18 mouse cellular contexts compared by ENCODE assay signal in genomic region chr2:132724561-132724960, GRCm38 (mm10). TPM values are rescaled to one million over a fixed set of nuclear protein-coding genes. Genes with fewer than 3 reads are reported as not detected.
DNase-seq lines count a peak whose midpoint lies in the region; ATAC-seq lines count a peak whose summit lies in the region.
"Had no signal": no experiment of that assay in that cellular context is flagged by ENCODE, and none has a peak within 500 bp of the region (broad histone marks: within the 10 kb centered on the region; RNA-seq: fewer than 3 reads in every experiment).

No protein-coding gene starts in this region.

- H3K4me2 ChIP-seq in forebrain, embryonic 15.5 days (replicated peaks), result no peak overlapping the region
- H3K4me2 ChIP-seq in neural tube, embryonic 12.5 days (replicated peaks), result no peak overlapping the region
- no peak overlapping the region for H3K4me2 ChIP-seq in midbrain, embryonic 13.5 days (replicated peaks)
- H3K4me2 ChIP-seq: limb, embryonic 13.5 days; lung, embryonic 15.5 days; stomach, embryonic 15.5 days had no signal

- no peak overlapping the region for H3K9ac ChIP-seq in forebrain, embryonic 15.5 days (replicated peaks)
- no peak overlapping the region for H3K9ac ChIP-seq in neural tube, embryonic 12.5 days
- H3K9ac ChIP-seq in midbrain, embryonic 13.5 days (replicated peaks), result no peak overlapping the region
- H3K9ac ChIP-seq: limb, embryonic 13.5 days; liver, embryonic 14.5 days; lung, embryonic 15.5 days; stomach, embryonic 15.5 days had no signal

- no peak for ATAC-seq in forebrain, embryonic 15.5 days (replicated peaks)
- ATAC-seq in neural tube, embryonic 12.5 days (ENCODE audit: low FRiP score, low read depth), result peak; percentile 30; the same call in 1 of the 2 replicates
- ATAC-seq in midbrain, embryonic 13.5 days, result peak; percentile 18; the same call in 1 of the 2 replicates

- peaks cover 27% of the 10 kb centered on the region for H3K4me1 ChIP-seq in forebrain, embryonic 15.5 days
- peaks cover 30% of the 10 kb centered on the region for H3K4me1 ChIP-seq in forebrain, embryonic 10.5 days
- H3K4me1 ChIP-seq in neural tube, embryonic 12.5 days, result peaks cover 13% of the 10 kb centered on the region; the same call in 1 of the 2 replicates
- peaks cover 29% of the 10 kb centered on the region for H3K4me1 ChIP-seq in midbrain, embryonic 13.5 days (replicated peaks)
- H3K4me1 ChIP-seq: limb, embryonic 13.5 days; lung, embryonic 15.5 days; stomach, embryonic 15.5 days had no signal

- WGBS in forebrain, embryonic 15.5 days, result 86% methylated on average over 7 of the region's 7 CpGs
- 93% methylated on average over 7 of the region's 7 CpGs for WGBS in forebrain, embryonic 10.5 days
- WGBS in neural tube, embryonic 12.5 days, result 86% methylated on average over 7 of the region's 7 CpGs
- 93% methylated on average over 7 of the region's 7 CpGs for WGBS in midbrain, embryonic 13.5 days

- 0 out of 2 replicates have a peak overlapping the region, but pooled peaks have one; percentile 37 for H3K27ac ChIP-seq in forebrain, embryonic 15.5 days (replicated peaks)
- no peak overlapping the region for H3K27ac ChIP-seq in forebrain, embryonic 10.5 days
- no peak overlapping the region for H3K27ac ChIP-seq in neural tube, embryonic 12.5 days
- H3K27ac ChIP-seq in midbrain, embryonic 13.5 days, result peak overlapping the region; percentile 77
- H3K27ac ChIP-seq: embryonic facial prominence, embryonic 10.5 days; heart, adult 2 months; limb, embryonic 13.5 days; liver, embryonic 14.5 days; lung, embryonic 15.5 days; macrophage; stomach, embryonic 15.5 days had no signal

- H3K27me3 ChIP-seq in forebrain, embryonic 15.5 days, result no peaks in the 10 kb centered on the region
- H3K27me3 ChIP-seq in forebrain, embryonic 10.5 days (ENCODE audit: poor library complexity, severe bottlenecking), result no peaks in the 10 kb centered on the region
- no peaks in the 10 kb centered on the region for H3K27me3 ChIP-seq in neural tube, embryonic 12.5 days (replicated peaks)
- no peaks in the 10 kb centered on the region for H3K27me3 ChIP-seq in midbrain, embryonic 13.5 days
- H3K27me3 ChIP-seq: limb, embryonic 13.5 days; lung, embryonic 15.5 days; stomach, embryonic 15.5 days had no signal

- H3K9me3 ChIP-seq in forebrain, embryonic 15.5 days, result no peaks in the 10 kb centered on the region
- H3K9me3 ChIP-seq in forebrain, embryonic 10.5 days, result no peaks in the 10 kb centered on the region
- H3K9me3 ChIP-seq in neural tube, embryonic 12.5 days, result no peaks in the 10 kb centered on the region
- H3K9me3 ChIP-seq in midbrain, embryonic 13.5 days, result no peaks in the 10 kb centered on the region
- H3K9me3 ChIP-seq: embryonic facial prominence, embryonic 10.5 days; limb, embryonic 13.5 days; lung, embryonic 15.5 days; stomach, embryonic 15.5 days had no signal

- H3K36me3 ChIP-seq in forebrain, embryonic 15.5 days, result no peaks in the 10 kb centered on the region
- H3K36me3 ChIP-seq in forebrain, embryonic 10.5 days (replicated peaks), result no peaks in the 10 kb centered on the region
- no peaks in the 10 kb centered on the region for H3K36me3 ChIP-seq in neural tube, embryonic 12.5 days
- H3K36me3 ChIP-seq in midbrain, embryonic 13.5 days, result no peaks in the 10 kb centered on the region
- H3K36me3 ChIP-seq: embryonic facial prominence, embryonic 10.5 days; lung, embryonic 15.5 days; stomach, embryonic 15.5 days had no signal

- H3K4me3 ChIP-seq in forebrain, embryonic 15.5 days, result no peak overlapping the region
- no peak overlapping the region for H3K4me3 ChIP-seq in forebrain, embryonic 10.5 days
- no peak overlapping the region for H3K4me3 ChIP-seq in neural tube, embryonic 12.5 days
- no peak overlapping the region for H3K4me3 ChIP-seq in midbrain, embryonic 13.5 days (replicated peaks)
- H3K4me3 ChIP-seq: embryonic facial prominence, embryonic 10.5 days; heart, adult 2 months; limb, embryonic 13.5 days; lung, embryonic 15.5 days; stomach, embryonic 15.5 days had no signal

- DNase-seq in forebrain, embryonic 10.5 days (ENCODE audit: extremely low spot score, low spot score), result no peak
- no peak for DNase-seq in neural tube, embryonic 10.5 days (ENCODE audit: extremely low spot score, low spot score)
- DNase-seq in thymus, postnatal 36 days, result no peak
- no peak for DNase-seq in right cerebral cortex, postnatal 36 days (ENCODE audit: low spot score in 2 of 2)
- DNase-seq: B cell, adult 2 months; heart, adult 2 months; heart, postnatal 4 days; kidney, adult 11 months; thymus, adult 18-20 months had no signal

RNA-seq across cellular contexts. Expression of gene Shld1, which starts 37.8 kb away (rescaled TPM):
- polyA plus RNA-seq in forebrain, embryonic 15.5 days (2015; fragmentation: Nextera tagmentation; extraction: Ambion mirVana), result 22.1 and 24.6 TPM in 2 replicates
- 15.1 and 16.0 TPM in 2 replicates for polyA plus RNA-seq in forebrain, embryonic 10.5 days (2016; fragmentation: Nextera tagmentation; extraction: Ambion mirVana)
- polyA plus RNA-seq in neural tube, embryonic 12.5 days (2016; fragmentation: Nextera tagmentation; extraction: Ambion mirVana), result 20.4 and 21.4 TPM in 2 replicates
- 22.2 and 23.5 TPM in 2 replicates for polyA plus RNA-seq in midbrain, embryonic 13.5 days (2015; fragmentation: Nextera tagmentation; extraction: Ambion mirVana)

RNA-seq across cellular contexts. Expression of gene Chgb, which starts 56.5 kb away (rescaled TPM):
- 36.3 and 39.4 TPM in 2 replicates for polyA plus RNA-seq in forebrain, embryonic 15.5 days (2015; fragmentation: Nextera tagmentation; extraction: Ambion mirVana)
- polyA plus RNA-seq in forebrain, embryonic 10.5 days (2016; fragmentation: Nextera tagmentation; extraction: Ambion mirVana), result 0.91 and 1.9 TPM in 2 replicates
- 32.9 and 37.9 TPM in 2 replicates for polyA plus RNA-seq in neural tube, embryonic 12.5 days (2016; fragmentation: Nextera tagmentation; extraction: Ambion mirVana)
- 66.3 and 77.7 TPM in 2 replicates for polyA plus RNA-seq in midbrain, embryonic 13.5 days (2015; fragmentation: Nextera tagmentation; extraction: Ambion mirVana)

Comparison
In these comparisons a context has a peak if more than half of its experiments do, and no peak if none do; other contexts are left out.
1. H3K27ac ChIP-seq: peak in forebrain, embryonic 15.5 days (single experiment) and midbrain, embryonic 13.5 days (single experiment); none in forebrain, embryonic 10.5 days (single experiment) and neural tube, embryonic 12.5 days (single experiment).
2. RNA of gene Chgb, which starts 56.5 kb away (polyA plus RNA-seq): 66.3 to 77.7 TPM in midbrain, embryonic 13.5 days, 36.3 to 39.4 TPM in forebrain, embryonic 15.5 days and 32.9 to 37.9 TPM in neural tube, embryonic 12.5 days; 0.91 to 1.9 TPM in forebrain, embryonic 10.5 days; every median in the first group is over 10 times any median in the second.